Mouse (Mus musculus): ENCODE results near the gene Uck2.

DNA sequence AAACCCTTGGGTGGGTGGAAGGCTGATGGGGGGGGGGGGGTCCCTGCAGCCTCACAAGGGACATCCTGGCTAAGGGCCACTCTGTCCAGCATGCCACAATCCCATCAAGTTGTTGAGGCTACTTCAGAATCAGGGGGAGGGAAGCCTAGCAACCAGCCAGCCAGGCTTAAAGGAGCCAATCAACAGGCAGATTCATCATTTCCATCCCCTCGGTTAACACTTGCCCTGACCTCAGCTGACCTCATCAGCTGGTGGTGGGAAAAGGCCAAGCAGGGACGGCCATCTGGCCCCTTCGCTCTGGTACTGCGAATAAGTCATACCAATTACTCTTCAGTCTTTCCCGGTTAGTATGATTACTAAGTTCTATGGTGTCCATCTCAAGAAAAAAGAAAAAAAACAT is 44.8 kb downstream of the Uck2 start:
- no peak for TF ChIP-seq CTCF (IDR thresholded peaks at IDR 0.05 in 2 of 3, conservative IDR thresholded peaks at IDR 0.05 in 1 of 3; ENCODE audit: control insufficient read depth in 1 of 3, insufficient read depth in 1 of 3, low read depth in 2 of 3, low read length in 3 of 3, poor library complexity in 1 of 3, severe bottlenecking in 1 of 3)
- TF ChIP-seq POLR2A (IDR thresholded peaks at IDR 0.05; ENCODE audit: control insufficient read depth in 1 of 2, insufficient read depth in 1 of 2, low read depth in 1 of 2, low read length in 2 of 2, poor library complexity in 1 of 2), result no peak
- TF ChIP-seq MAX (IDR thresholded peaks at IDR 0.05; ENCODE audit: low read length), result no peak
- TF ChIP-seq GATA1 (IDR thresholded peaks at IDR 0.05; ENCODE audit: low read depth, low read length), result no peak
- TF ChIP-seq POLR2AphosphoS2 (IDR thresholded peaks at IDR 0.05; ENCODE audit: low read length), result no peak
- no peak for TF ChIP-seq EP300 (IDR thresholded peaks at IDR 0.05; ENCODE audit: low read depth in 1 of 2, low read length in 2 of 2)
- no peak for TF ChIP-seq NRF1 (IDR thresholded peaks at IDR 0.05; ENCODE audit: insufficient read depth, low read depth, low read length, poor library complexity, severe bottlenecking)
